Mouse (Mus musculus): ENCODE measurements around the gene Tuba3a. TPM values are rescaled to one million over a fixed set of nuclear protein-coding genes. Genes with fewer than 3 reads are reported as not detected.

Gene Tuba3a
- total and polyA plus RNA-seq, 2 experiments, result not detected

- Histone ChIP-seq H3K79me2 (ENCODE audit: control insufficient read depth, insufficient read depth, low read length) (no peaks in the 10 kb centered on the region), H3K27me3 (ENCODE audit: control insufficient read depth, insufficient read depth, low read length) (no peaks in the 10 kb centered on the region), H3K27ac (replicated peaks; ENCODE audit: insufficient read depth, low read depth, low read length) (no peak overlapping the region), H3K9ac (ENCODE audit: low read depth, low read length) (no peak overlapping the region), H3K4me3 (ENCODE audit: insufficient read depth, low read depth, low read length) (no peak overlapping the region), H3K36me3 (ENCODE audit: control insufficient read depth, insufficient read depth, low read length) (no peaks in the 10 kb centered on the region), H3K4me1 (ENCODE audit: control insufficient read depth, insufficient read depth, low read length) (peaks cover 2% of the 10 kb centered on the region; the same call in 1 of the 2 replicates)
- TF ChIP-seq POLR2A (IDR thresholded peaks at IDR 0.05; ENCODE audit: extremely low read depth, insufficient read depth, low read length) (no peak), CTCF (IDR thresholded peaks at IDR 0.05; ENCODE audit: low read depth, low read length) (no peak)
- DNase-seq (ENCODE audit: extremely low read depth, low read depth, low spot score), result no peak
- WGBS, result 79% methylated on average over 9 of the region's 9 CpGs
Measured at GRCm38 (mm10) chr6:125264219-125264618, 21.6 kb downstream of the Tuba3a start.

GRCm38 (mm10) chr6:125260006-125260555 is 25.8 kb downstream of the Tuba3a start:
- Histone ChIP-seq H3K36me3 (ENCODE audit: control insufficient read depth, insufficient read depth, low read length) (no peaks in the 10 kb centered on the region), H3K4me1 (ENCODE audit: control insufficient read depth, insufficient read depth, low read length) (no peaks in the 10 kb centered on the region), H3K79me2 (ENCODE audit: control insufficient read depth, insufficient read depth, low read length) (no peaks in the 10 kb centered on the region), H3K9ac (ENCODE audit: low read depth, low read length) (no peak overlapping the region), H3K27ac (replicated peaks; ENCODE audit: insufficient read depth, low read depth, low read length) (no peak overlapping the region), H3K4me3 (ENCODE audit: insufficient read depth, low read depth, low read length) (no peak overlapping the region), H3K27me3 (ENCODE audit: control insufficient read depth, insufficient read depth, low read length) (no peaks in the 10 kb centered on the region)
- no peak for DNase-seq (ENCODE audit: extremely low read depth, low read depth, low spot score)
- TF ChIP-seq POLR2A (IDR thresholded peaks at IDR 0.05; ENCODE audit: extremely low read depth, insufficient read depth, low read length), result no peak
- no peak for TF ChIP-seq CTCF (IDR thresholded peaks at IDR 0.05; ENCODE audit: low read depth, low read length)
- WGBS, result 82% methylated on average over 10 of the region's 10 CpGs

GRCm38 (mm10) chr6:125256222-125256966 is 29.4 kb downstream of the Tuba3a start:
- 76% methylated on average over 8 of the region's 8 CpGs for WGBS
- Histone ChIP-seq H3K79me2 (ENCODE audit: control insufficient read depth, insufficient read depth, low read length) (no peaks in the 10 kb centered on the region), H3K27ac (replicated peaks; ENCODE audit: insufficient read depth, low read depth, low read length) (no peak overlapping the region), H3K4me1 (ENCODE audit: control insufficient read depth, insufficient read depth, low read length) (no peaks in the 10 kb centered on the region), H3K9ac (ENCODE audit: low read depth, low read length) (no peak overlapping the region), H3K27me3 (ENCODE audit: control insufficient read depth, insufficient read depth, low read length) (no peaks in the 10 kb centered on the region), H3K4me3 (ENCODE audit: insufficient read depth, low read depth, low read length) (no peak overlapping the region), H3K36me3 (ENCODE audit: control insufficient read depth, insufficient read depth, low read length) (no peaks in the 10 kb centered on the region)
- peak; percentile 56 for DNase-seq (ENCODE audit: extremely low read depth, low read depth, low spot score)
- TF ChIP-seq POLR2A (IDR thresholded peaks at IDR 0.05; ENCODE audit: extremely low read depth, insufficient read depth, low read length), result no peak
- TF ChIP-seq CTCF (IDR thresholded peaks at IDR 0.05; ENCODE audit: low read depth, low read length), result no peak

- no peaks in the 10 kb centered on the region for H3K27me3 ChIP-seq (ENCODE audit: control insufficient read depth, insufficient read depth, low read length)
- TF ChIP-seq POLR2A (IDR thresholded peaks at IDR 0.05; ENCODE audit: extremely low read depth, insufficient read depth, low read length) (no peak), CTCF (IDR thresholded peaks at IDR 0.05; ENCODE audit: low read depth, low read length) (no peak)
- H3K27ac ChIP-seq (replicated peaks; ENCODE audit: insufficient read depth, low read depth, low read length), result no peak overlapping the region
- H3K4me1 ChIP-seq (ENCODE audit: control insufficient read depth, insufficient read depth, low read length), result no peaks in the 10 kb centered on the region
- H3K79me2 ChIP-seq (ENCODE audit: control insufficient read depth, insufficient read depth, low read length), result no peaks in the 10 kb centered on the region
- no peak overlapping the region for H3K4me3 ChIP-seq (ENCODE audit: insufficient read depth, low read depth, low read length)
- DNase-seq (ENCODE audit: extremely low read depth, low read depth, low spot score), result no peak
- WGBS, result 87% methylated on average over 7 of the region's 7 CpGs
- H3K36me3 ChIP-seq (ENCODE audit: control insufficient read depth, insufficient read depth, low read length), result no peaks in the 10 kb centered on the region
- no peak overlapping the region for H3K9ac ChIP-seq (ENCODE audit: low read depth, low read length)
Measured at GRCm38 (mm10) chr6:125255516-125256044, 30.3 kb downstream of the Tuba3a start.

- Histone ChIP-seq H3K27ac (replicated peaks; ENCODE audit: insufficient read depth, low read depth, low read length) (peak overlapping the region; percentile 42; the same call in 1 of the 2 replicates), H3K9ac (ENCODE audit: low read depth, low read length) (no peak overlapping the region; the same call in 1 of the 2 replicates), H3K27me3 (ENCODE audit: control insufficient read depth, insufficient read depth, low read length) (no peaks in the 10 kb centered on the region), H3K79me2 (ENCODE audit: control insufficient read depth, insufficient read depth, low read length) (no peaks in the 10 kb centered on the region), H3K4me1 (ENCODE audit: control insufficient read depth, insufficient read depth, low read length) (no peaks in the 10 kb centered on the region), H3K4me3 (ENCODE audit: insufficient read depth, low read depth, low read length) (peak overlapping the region; percentile 38), H3K36me3 (ENCODE audit: control insufficient read depth, insufficient read depth, low read length) (no peaks in the 10 kb centered on the region)
- TF ChIP-seq CTCF (IDR thresholded peaks at IDR 0.05; ENCODE audit: low read depth, low read length) (no peak), POLR2A (IDR thresholded peaks at IDR 0.05; ENCODE audit: extremely low read depth, insufficient read depth, low read length) (no peak)
- WGBS, result 74% methylated on average over 14 of the region's 14 CpGs
- DNase-seq (ENCODE audit: extremely low read depth, low read depth, low spot score), result peak; percentile 26
Measured at GRCm38 (mm10) chr6:125253863-125254715, 31.8 kb downstream of the Tuba3a start.
